Mouse (Mus musculus): ENCODE results near the gene Hprt. TPM values are rescaled to one million over a fixed set of nuclear protein-coding genes. Genes with fewer than 3 reads are reported as not detected.

Hprt gene
- polyA plus RNA-seq, 1 experiment: 39.6 TPM

DNA sequence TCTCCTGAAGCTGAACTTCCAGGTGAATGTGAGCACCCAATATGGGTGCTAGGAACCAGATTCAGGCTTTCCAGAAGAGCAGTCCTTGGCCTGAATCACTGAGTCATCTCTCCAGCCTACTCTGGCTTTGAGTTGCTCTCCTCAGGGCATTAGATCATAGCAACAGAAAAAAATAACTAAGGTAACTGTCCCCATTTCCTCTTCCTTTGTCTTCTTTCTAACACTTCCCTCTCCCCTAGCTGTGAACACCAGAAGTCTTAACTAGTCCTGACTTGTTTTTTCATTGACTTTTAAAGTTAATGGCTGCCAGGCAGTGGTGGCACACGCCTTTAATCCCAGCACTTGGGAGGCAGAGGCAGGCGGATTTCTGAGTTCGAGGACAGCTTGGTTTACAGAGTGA is 76.5 kb downstream of the Hprt start:
- TF ChIP-seq CTCF (IDR thresholded peaks at IDR 0.05; ENCODE audit: borderline replicate concordance, extremely low read depth, insufficient read depth, insufficient read length): no peak
- no peak for TF ChIP-seq POLR2A (IDR thresholded peaks at IDR 0.05; ENCODE audit: borderline replicate concordance, extremely low read depth, insufficient read depth, insufficient read length, poor library complexity, severe bottlenecking)
- no peak for DNase-seq (ENCODE audit: low read depth)

Other genes starting within 250 kb of the Hprt start
- 1.9 and 3.1 TPM in 2 replicates for gene Ccdc160, start 196.9 kb upstream of the Hprt start, polyA plus RNA-seq (2012; rRNA removed)
- gene Phf6, start 75.9 kb upstream of the Hprt start, polyA plus RNA-seq (2012; rRNA removed): 54.4 and 55.7 TPM in 2 replicates

Measured in brain, embryonic 14.5 days (tissue).